Mouse (Mus musculus) hindlimb bud, embryonic 11.5 days (tissue): Measurements from ENCODE around the gene 4933409G03Rik.
"Not testable (repeated sequence)": the region's sequence is repeated elsewhere in the genome, so short reads cannot be mapped to it uniquely, and the experiment has no call there.

Experiments
- DNase-seq: peaks from one replicate; pipeline ENCODE4 v3.0.0-alpha.2; 2012; ENCODE audit warnings: low read depth, low spot score; ENCODE audit errors: extremely low spot score

4933409G03Rik gene

DNA sequence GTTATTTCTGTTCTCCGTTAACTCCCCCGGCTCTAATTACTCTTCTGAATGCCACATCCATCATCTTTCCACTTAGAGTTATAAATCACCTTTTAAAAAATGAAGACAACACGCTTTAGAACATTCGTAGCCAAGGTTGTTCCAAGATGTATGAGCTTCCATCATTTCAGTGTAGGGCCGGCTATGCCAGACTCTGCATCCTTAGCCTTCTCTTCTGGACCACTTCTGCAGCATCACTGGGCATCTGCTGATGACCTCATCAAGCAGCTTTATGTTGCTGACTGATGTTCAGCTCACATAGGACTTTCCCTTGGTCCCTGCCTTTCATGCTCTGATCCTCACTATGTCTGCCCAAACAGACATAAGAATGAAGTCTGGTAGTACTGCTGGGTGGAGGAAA lies at the start of gene 4933409G03Rik:
Gene 4933409G03Rik (plus strand): TSS at position 301 of the 400 bp plus-strand sequence.
- DNase-seq = no peak

DNA sequence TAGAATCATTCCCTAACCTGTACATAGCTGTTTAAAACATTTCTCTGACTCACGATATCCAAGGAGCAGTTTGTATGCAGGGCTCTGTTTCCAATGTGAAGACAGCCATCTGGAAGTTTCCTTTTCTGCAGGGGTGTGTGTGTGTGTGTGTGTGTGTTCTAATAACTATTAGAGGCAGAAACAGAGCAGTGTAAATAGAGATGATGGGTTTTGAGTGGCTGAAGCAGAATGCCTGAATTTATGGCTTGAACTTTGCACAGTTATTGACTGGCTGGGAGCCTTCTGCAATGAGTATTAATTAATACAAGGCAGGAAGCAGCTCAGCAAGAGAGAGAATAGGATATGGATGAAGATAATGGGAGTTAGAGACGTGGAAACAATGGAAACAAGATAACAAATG lies 38.0 kb upstream of the 4933409G03Rik start:
- DNase-seq = no peak

DNA sequence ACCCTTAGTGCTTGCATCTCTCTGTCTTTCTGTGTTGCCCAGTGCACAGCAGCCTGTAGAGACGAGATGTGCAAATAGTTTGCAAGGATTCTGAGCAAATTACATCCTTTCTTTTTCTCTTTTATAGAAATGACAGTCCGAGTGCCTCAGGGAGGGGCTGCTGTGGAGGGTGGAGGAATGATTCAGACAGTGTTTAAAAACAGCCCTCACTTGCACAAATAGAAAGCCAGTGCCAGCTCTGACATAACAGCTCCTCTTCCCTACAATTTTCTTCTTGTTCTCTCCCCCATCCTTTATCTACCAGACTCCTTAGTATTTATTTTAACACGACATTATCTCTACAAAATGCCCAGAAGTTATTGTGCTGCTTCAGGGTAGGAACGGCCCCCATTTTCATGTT lies 21.4 kb upstream of the 4933409G03Rik start:
- no peak for DNase-seq

DNA sequence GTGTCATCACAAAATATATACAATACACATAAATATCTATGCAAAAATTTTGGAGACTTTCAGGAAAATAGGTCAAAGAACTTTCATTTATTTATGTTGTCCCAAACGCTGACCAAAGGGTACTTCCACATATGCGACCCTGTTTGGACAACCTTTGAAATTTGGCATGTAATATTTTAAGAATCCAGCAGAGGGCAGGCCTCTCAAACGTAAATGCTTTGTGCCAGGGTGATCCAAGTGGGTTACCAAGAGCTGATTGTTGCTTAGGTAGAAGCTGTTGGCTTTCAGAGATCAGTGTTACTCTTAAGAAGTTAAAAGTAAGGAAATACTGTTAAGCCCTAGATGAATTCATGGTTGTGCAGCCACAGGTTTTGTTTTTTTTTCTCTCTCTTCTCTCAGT lies 18.9 kb upstream of the 4933409G03Rik start:
- DNase-seq = peak; percentile 47

DNA sequence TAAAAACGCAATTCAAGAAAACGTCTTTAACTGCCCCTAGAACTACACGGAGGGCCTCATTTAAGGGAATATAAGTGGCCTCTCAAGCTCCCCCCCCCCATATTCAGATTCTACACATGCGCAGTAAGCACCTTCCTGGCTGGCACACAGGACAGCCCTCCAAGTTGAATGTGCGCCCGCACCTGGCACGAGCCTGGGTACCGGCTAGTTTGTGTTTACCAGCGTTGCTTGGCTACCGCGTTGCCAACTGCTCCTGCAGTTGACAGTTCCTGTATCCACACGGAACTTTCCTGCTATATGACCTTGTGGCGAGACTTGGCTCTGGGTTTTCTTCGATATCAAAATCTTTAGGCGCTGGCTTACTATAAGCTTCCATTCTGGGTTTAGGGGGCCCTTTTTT lies 13.9 kb upstream of the 4933409G03Rik start:
- DNase-seq = no peak

DNA sequence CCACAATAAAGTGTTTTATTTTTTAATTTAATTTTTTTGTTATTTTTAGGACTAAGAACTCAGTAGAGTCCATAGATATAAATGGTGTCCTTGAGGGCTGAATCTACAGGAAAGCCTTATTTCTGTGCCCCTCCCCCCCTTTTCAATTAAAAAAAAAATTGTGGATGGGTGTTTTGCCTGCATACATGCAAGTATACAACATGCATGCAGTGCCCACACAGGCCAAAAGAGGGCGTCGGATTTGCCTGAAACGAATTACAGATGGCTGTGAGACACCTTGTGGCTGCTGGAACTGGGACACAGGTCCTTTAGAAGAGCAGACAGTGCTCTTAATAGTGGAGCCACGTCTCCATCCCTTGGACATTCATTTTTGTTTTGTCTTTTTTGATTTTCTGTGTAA lies 9.9 kb upstream of the 4933409G03Rik start:
- DNase-seq = no peak

DNA sequence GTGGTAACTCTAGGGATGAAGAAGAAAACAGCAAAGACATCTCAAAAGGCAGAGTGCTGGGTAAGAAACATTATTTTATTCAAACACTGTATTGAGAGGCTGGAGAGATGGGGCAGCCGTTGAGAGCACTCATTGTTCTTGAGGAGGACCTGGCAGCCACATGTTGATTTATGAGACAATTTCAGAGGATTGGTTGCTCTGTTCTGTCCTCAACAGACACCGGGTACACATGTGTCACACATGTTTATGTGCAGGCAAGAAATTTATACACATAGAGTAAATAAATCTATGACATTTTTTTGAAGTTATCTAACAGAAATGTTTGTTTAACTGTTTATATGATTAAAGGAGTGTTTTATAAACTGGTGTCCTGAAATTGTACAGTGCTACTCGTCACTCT lies 10.6 kb downstream of the 4933409G03Rik start:
- no peak for DNase-seq

DNA sequence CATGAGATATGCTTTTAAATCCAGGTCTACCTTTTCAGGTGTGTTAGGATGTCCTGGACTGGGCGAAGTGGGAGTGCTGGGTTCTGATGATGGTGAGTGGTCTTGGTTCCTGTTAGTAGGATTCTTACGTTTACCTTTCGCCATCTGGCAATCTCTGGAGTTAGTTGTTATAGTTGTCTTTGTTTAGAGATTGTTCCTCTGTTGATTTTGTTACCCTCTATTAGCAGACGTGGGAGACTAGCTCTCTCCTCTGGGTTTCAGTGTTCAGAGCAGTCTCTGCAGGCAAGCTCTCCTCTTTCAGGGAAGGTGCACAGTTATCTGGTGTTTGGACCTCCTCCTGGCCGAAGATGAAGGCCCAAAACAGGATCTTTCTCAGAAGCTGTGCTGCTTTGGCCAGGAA lies 74.0 kb downstream of the 4933409G03Rik start, which contains the start of gene 4932414N04Rik:
Gene 4932414N04Rik (plus strand): TSS at position 301 of the 400 bp plus-strand sequence.
- DNase-seq = not testable (repeated sequence)
